Mouse (Mus musculus) liver, embryonic 11.5 days (tissue): ENCODE results near the gene Specc1. TPM values are rescaled to one million over a fixed set of nuclear protein-coding genes. Genes with fewer than 3 reads are reported as not detected.

Experiments
- polyA plus RNA-seq: library from polyadenylated mRNA; unstranded; fragments of >200 nt; fragmentation: Nextera tagmentation; extraction: Ambion mirVana; gene quantifications from 2 replicates; pipeline ENCODE4 v1.2.1, GENCODE M21; 2014

Gene Specc1
- polyA plus RNA-seq, 1 experiment from 2014 or later: 23.6 TPM

Other genes starting within 250 kb of the Specc1 start
- gene Slc5a10, start 235.9 kb upstream of the Specc1 start, polyA plus RNA-seq: not detected in 2 replicates
- 15.4 and 15.7 TPM in 2 replicates for gene Prpsap2, start 194.7 kb upstream of the Specc1 start, polyA plus RNA-seq
- 6.9 and 8.4 TPM in 2 replicates for gene Ulk2, start 101.7 kb upstream of the Specc1 start, polyA plus RNA-seq
- gene Akap10, start 26.5 kb upstream of the Specc1 start, polyA plus RNA-seq: 17.9 and 19.4 TPM in 2 replicates